17 mouse cellular contexts compared by ENCODE assay signal in the genomic region with DNA sequence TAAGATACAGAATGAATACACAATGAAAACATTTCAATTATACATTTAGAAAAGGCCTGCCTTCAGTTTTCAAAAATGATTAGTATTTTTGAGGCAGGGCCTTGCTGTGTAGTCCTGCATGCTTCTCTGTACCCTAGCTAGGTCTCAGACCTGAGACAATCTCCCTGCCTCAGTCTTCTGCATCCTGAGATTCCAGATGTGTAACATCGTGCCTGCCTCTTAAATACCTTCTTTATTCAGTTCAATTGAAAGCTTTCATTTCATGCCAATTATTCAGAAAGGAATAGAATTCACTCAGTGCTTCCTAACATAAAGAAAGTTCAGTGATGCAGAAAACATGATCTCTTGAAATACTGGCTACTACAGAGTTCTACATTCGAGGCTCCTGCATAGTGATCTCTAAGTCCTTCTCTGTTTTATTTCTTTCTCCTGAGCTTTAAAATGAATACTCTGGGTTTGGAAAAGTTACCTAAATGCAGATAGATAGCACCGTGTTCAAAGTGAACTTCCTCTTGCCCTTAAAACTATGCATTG.
"Had no signal": no experiment of that assay in that cellular context is flagged by ENCODE, and none has a peak within 500 bp of the region (broad histone marks: within the 10 kb centered on the region; RNA-seq: fewer than 3 reads in every experiment).

No protein-coding gene starts in this region.

- ATAC-seq: midbrain, embryonic 16.5 days had no signal

- DNase-seq: lung, adult 18-20 months; lung, embryonic 14.5 days; lung, postnatal 10 days; lung, postnatal 4 days; midbrain, embryonic 14.5 days; retina, postnatal 1 day; right cerebral cortex, adult 18-20 months; right cerebral cortex, postnatal 25 days; right cerebral cortex, postnatal 4 days; spleen, adult 18-20 months; thymus, adult 18-20 months; thymus, postnatal 14 days; thymus, postnatal 36 days had no signal

- H3K9me3 ChIP-seq: midbrain, embryonic 10.5 days had no signal

- H3K9ac ChIP-seq: liver, embryonic 14.5 days; lung, embryonic 14.5 days had no signal

- H3K4me2 ChIP-seq: lung, embryonic 14.5 days had no signal

- H3K27ac ChIP-seq: liver, embryonic 14.5 days; midbrain, embryonic 10.5 days had no signal

- H3K4me3 ChIP-seq: midbrain, embryonic 10.5 days; myocyte had no signal

- H3K36me3 ChIP-seq: midbrain, embryonic 10.5 days had no signal
